In the genomic region with DNA sequence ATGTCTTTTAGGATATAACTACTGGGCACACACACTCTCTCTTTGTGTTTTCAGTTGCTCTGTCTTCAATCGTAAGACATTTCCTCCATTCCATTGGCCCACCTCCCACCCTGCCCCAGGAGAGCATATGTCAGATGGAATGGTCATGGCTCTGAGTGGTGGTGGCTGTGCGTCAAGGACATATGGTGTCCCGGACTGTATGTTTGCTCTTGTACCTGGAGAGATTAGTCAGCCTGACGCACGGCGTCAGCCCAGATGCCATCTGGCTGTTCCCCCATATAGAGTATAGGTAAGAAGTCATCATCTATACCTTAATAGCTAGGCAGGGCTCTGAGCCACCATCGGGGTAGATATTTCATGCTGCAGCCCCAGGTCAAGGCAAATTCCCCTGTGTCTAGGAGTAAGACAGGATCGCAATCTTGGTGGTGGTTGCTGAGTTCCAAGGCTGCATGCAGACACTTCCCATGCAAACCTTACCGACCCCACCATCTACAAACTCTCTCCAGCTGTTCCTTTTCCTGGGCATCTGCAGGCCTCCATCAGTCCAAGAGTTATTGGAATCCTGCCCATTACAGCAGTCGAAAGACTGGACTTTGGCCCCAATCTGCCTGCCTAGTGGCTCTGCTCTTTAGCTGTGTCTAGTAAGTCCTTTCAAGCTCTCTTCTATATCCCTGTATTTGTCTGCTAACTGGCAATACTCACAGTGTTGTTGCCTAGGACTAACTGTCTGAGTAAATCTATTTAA, we compare ENCODE assay signal across 10 mouse cellular contexts. TPM values are rescaled to one million over a fixed set of nuclear protein-coding genes. Genes with fewer than 3 reads are reported as not detected.
DNase-seq lines count a peak whose midpoint lies in the region; ATAC-seq and TF ChIP-seq lines count a peak whose summit lies in the region.
"Had no signal": no experiment of that assay in that cellular context is flagged by ENCODE, and none has a peak within 500 bp of the region (broad histone marks: within the 10 kb centered on the region; RNA-seq: fewer than 3 reads in every experiment).

No protein-coding gene starts in this region.

- H3K9ac ChIP-seq in kidney, embryonic 15.5 days, result no peak overlapping the region
- no peak overlapping the region for H3K9ac ChIP-seq in intestine, embryonic 14.5 days (ENCODE audit: low read length)
- H3K9ac ChIP-seq in liver, postnatal 0 days (replicated peaks), result no peak overlapping the region
- no peak overlapping the region for H3K9ac ChIP-seq in forebrain, embryonic 11.5 days (ENCODE audit: low read length)

- H3K9me3 ChIP-seq in kidney, embryonic 15.5 days (replicated peaks), result no peaks in the 10 kb centered on the region
- H3K9me3 ChIP-seq in intestine, embryonic 14.5 days (ENCODE audit: control insufficient read depth, low read length), result no peaks in the 10 kb centered on the region
- no peaks in the 10 kb centered on the region for H3K9me3 ChIP-seq in liver, postnatal 0 days (ENCODE audit: low read length)
- H3K9me3 ChIP-seq in forebrain, embryonic 11.5 days (ENCODE audit: control insufficient read depth, low read length), result no peaks in the 10 kb centered on the region

- no peaks in the 10 kb centered on the region for H3K27me3 ChIP-seq in kidney, embryonic 15.5 days
- H3K27me3 ChIP-seq in intestine, embryonic 14.5 days (replicated peaks; ENCODE audit: control insufficient read depth, insufficient read depth, low read length), result no peaks in the 10 kb centered on the region
- H3K27me3 ChIP-seq in liver, postnatal 0 days (ENCODE audit: insufficient read depth, low read length), result no peaks in the 10 kb centered on the region
- H3K27me3 ChIP-seq in forebrain, embryonic 11.5 days (ENCODE audit: control insufficient read depth, insufficient read depth, low read length), result no peaks in the 10 kb centered on the region

- H3K27ac ChIP-seq in kidney, embryonic 15.5 days, result no peak overlapping the region
- no peak overlapping the region for H3K27ac ChIP-seq in intestine, embryonic 14.5 days (ENCODE audit: low read depth)
- peak overlapping the region; percentile 34; the same call in 1 of the 2 replicates for H3K27ac ChIP-seq in liver, postnatal 0 days (ENCODE audit: low read depth)
- H3K27ac ChIP-seq in forebrain, embryonic 11.5 days (ENCODE audit: low read depth, low read length), result no peak overlapping the region

- no peaks in the 10 kb centered on the region for H3K36me3 ChIP-seq in kidney, embryonic 15.5 days
- no peaks in the 10 kb centered on the region for H3K36me3 ChIP-seq in intestine, embryonic 14.5 days (ENCODE audit: control insufficient read depth, insufficient read depth, low read length)
- H3K36me3 ChIP-seq in liver, postnatal 0 days (replicated peaks; ENCODE audit: insufficient read depth, low read length), result no peaks in the 10 kb centered on the region
- H3K36me3 ChIP-seq in forebrain, embryonic 11.5 days (ENCODE audit: control insufficient read depth, insufficient read depth, low read length), result no peaks in the 10 kb centered on the region

- no peak for ATAC-seq in kidney, embryonic 15.5 days (replicated peaks; ENCODE audit: low FRiP score)
- ATAC-seq in intestine, embryonic 14.5 days (replicated peaks; ENCODE audit: low FRiP score, low TSS enrichment, low read depth), result peak; percentile 75; the same call in 1 of the 2 replicates
- ATAC-seq in liver, postnatal 0 days, result peak; percentile 64
- no peak for ATAC-seq in forebrain, embryonic 11.5 days (replicated peaks; ENCODE audit: low FRiP score)

- no peaks in the 10 kb centered on the region for H3K4me1 ChIP-seq in kidney, embryonic 15.5 days
- peaks cover 5% of the 10 kb centered on the region; the same call in 1 of the 2 replicates for H3K4me1 ChIP-seq in intestine, embryonic 14.5 days (replicated peaks; ENCODE audit: control insufficient read depth, insufficient read depth, low read length)
- H3K4me1 ChIP-seq in liver, postnatal 0 days (ENCODE audit: insufficient read depth), result peaks cover 14% of the 10 kb centered on the region
- no peaks in the 10 kb centered on the region for H3K4me1 ChIP-seq in forebrain, embryonic 11.5 days (replicated peaks; ENCODE audit: control insufficient read depth, insufficient read depth, low read length)

- H3K4me2 ChIP-seq in kidney, embryonic 15.5 days, result no peak overlapping the region
- no peak overlapping the region for H3K4me2 ChIP-seq in intestine, embryonic 14.5 days (ENCODE audit: low read length)
- H3K4me2 ChIP-seq in liver, postnatal 0 days (ENCODE audit: low read depth, low read length), result no peak overlapping the region
- H3K4me2 ChIP-seq in forebrain, embryonic 11.5 days (ENCODE audit: low read depth, low read length, severe bottlenecking), result no peak overlapping the region

- no peak for TF ChIP-seq CTCF in liver, postnatal 0 days (IDR thresholded peaks at IDR 0.05; ENCODE audit: low read depth)

- no peak for TF ChIP-seq EP300 in liver, postnatal 0 days (IDR thresholded peaks at IDR 0.05; ENCODE audit: low read depth)

- DNase-seq in kidney, adult 18-20 months, result peak; percentile 49
- DNase-seq in intestine, embryonic 14.5 days (ENCODE audit: low spot score), result no peak
- DNase-seq in kidney, postnatal 10 days, result peak; percentile 44
- DNase-seq in liver, postnatal 0 days, result peak; percentile 43
- no peak for DNase-seq in forebrain, embryonic 11.5 days (ENCODE audit: low spot score)
- no peak for DNase-seq in cerebellum, adult 11-12 months
- DNase-seq: cerebellum, adult 11 months; heart, postnatal 10 days had no signal

- no peak overlapping the region for H3K4me3 ChIP-seq in kidney, embryonic 15.5 days (replicated peaks)
- no peak overlapping the region for H3K4me3 ChIP-seq in intestine, embryonic 14.5 days (ENCODE audit: low read depth, low read length)
- no peak overlapping the region for H3K4me3 ChIP-seq in liver, postnatal 0 days (ENCODE audit: low read depth, low read length)
- H3K4me3 ChIP-seq in forebrain, embryonic 11.5 days (ENCODE audit: low read depth, low read length), result no peak overlapping the region

- 88% methylated on average over 10 of the region's 10 CpGs for WGBS in kidney, embryonic 15.5 days
- 73% methylated on average over 10 of the region's 10 CpGs for WGBS in intestine, embryonic 14.5 days
- 68% methylated on average over 10 of the region's 10 CpGs for WGBS in liver, postnatal 0 days (ENCODE audit: insufficient replicate concordance)
- WGBS in forebrain, embryonic 11.5 days, result 91% methylated on average over 10 of the region's 10 CpGs

RNA-seq across cellular contexts. Expression of gene Foxa2, which starts 53.7 kb away (rescaled TPM):
- polyA plus RNA-seq in kidney, embryonic 15.5 days (2015; fragmentation: Nextera tagmentation; extraction: Ambion mirVana), result 0.17 and 0.58 TPM in 2 replicates
- 2.6 and 6.5 TPM in 2 replicates for polyA plus RNA-seq in intestine, embryonic 14.5 days (2014; fragmentation: Nextera tagmentation; extraction: Ambion mirVana)
- polyA plus RNA-seq in liver, postnatal 0 days (2015; fragmentation: Nextera tagmentation; extraction: Ambion mirVana), result 10.1 and 12.6 TPM in 2 replicates
- 0.15 and 0.69 TPM in 2 replicates for polyA plus RNA-seq in forebrain, embryonic 11.5 days (2014; fragmentation: Nextera tagmentation; extraction: Ambion mirVana)
- polyA plus RNA-seq: gonadal fat pad, adult 2 months had no signal

Comparison
In these comparisons a context has a peak if more than half of its experiments do, and no peak if none do; other contexts are left out.
1. DNase-seq: peak in kidney, adult 18-20 months (single experiment), kidney, postnatal 10 days (single experiment) and liver, postnatal 0 days (single experiment); none in intestine, embryonic 14.5 days (single experiment), forebrain, embryonic 11.5 days (single experiment) and cerebellum, adult 11-12 months (single experiment).
2. ATAC-seq: peak in intestine, embryonic 14.5 days (single experiment) and liver, postnatal 0 days (single experiment); none in kidney, embryonic 15.5 days (single experiment) and forebrain, embryonic 11.5 days (single experiment).